Mouse (Mus musculus) intestine, postnatal 0 days (tissue): ENCODE measurements around the gene Rhoa. TPM values are rescaled to one million over a fixed set of nuclear protein-coding genes. Genes with fewer than 3 reads are reported as not detected.

Source experiments
- ATAC-seq: fragments of 200-750 bp; cut with Nextera tagmentation; 2 replicates; pipeline ENCODE4 v1.8.0; 2017; ENCODE audit warnings: mild to moderate bottlenecking, moderate TSS enrichment, moderate library complexity
- H3K27ac ChIP-seq: fragments of 300-500 bp; sonication (generic); 2 replicates; pipeline ENCODE4 v1.5.1; 2014; ENCODE audit warnings: mild to moderate bottlenecking, low read depth, low read length, moderate library complexity
- H3K27me3 ChIP-seq: fragments of 300-500 bp; sonication (generic); replicated peaks from 2 replicates; pipeline ENCODE4 v1.6.1; 2014; ENCODE audit warnings: low read length, mixed read lengths; ENCODE audit not compliant: control insufficient read depth, insufficient read depth
- H3K36me3 ChIP-seq: fragments of 300-500 bp; sonication (generic); 2 replicates; pipeline ENCODE4 v1.6.1; 2014; ENCODE audit warnings: mild to moderate bottlenecking, moderate library complexity; ENCODE audit not compliant: control insufficient read depth, insufficient read depth
- H3K4me1 ChIP-seq: fragments of 300-500 bp; sonication (generic); replicated peaks from 2 replicates; pipeline ENCODE4 v1.6.1; 2014; ENCODE audit warnings: antibody characterized with exemption, low read length, mixed read lengths; ENCODE audit not compliant: control insufficient read depth, insufficient read depth
- H3K4me2 ChIP-seq: fragments of 300-500 bp; sonication (generic); replicated peaks from 2 replicates; pipeline ENCODE4 v1.6.1; 2014; ENCODE audit warnings: low read depth, mild to moderate bottlenecking, moderate library complexity
- H3K4me3 ChIP-seq: fragments of 300-500 bp; sonication (generic); 2 replicates; pipeline ENCODE4 v1.5.1; 2014; ENCODE audit warnings: low read depth, low read length
- H3K9ac ChIP-seq: fragments of 300-500 bp; sonication (generic); 2 replicates; pipeline ENCODE4 v1.6.1; 2014; ENCODE audit warnings: mild to moderate bottlenecking, low read depth, low read length
- H3K9me3 ChIP-seq: fragments of 300-500 bp; sonication (generic); 2 replicates; pipeline ENCODE4 v1.6.1; 2016; ENCODE audit warnings: mixed run types; ENCODE audit not compliant: control insufficient read depth
- CTCF ChIP-seq: sonication (generic); IDR thresholded peaks from 2 replicates; pipeline ENCODE4 v1.5.1; 2016; ENCODE audit warnings: low read depth, mild to moderate bottlenecking, control low read depth, antibody characterized with exemption, moderate library complexity
- WGBS: fragments of 180-500 bp; shearing (Covaris S2); extraction: QIAGEN DNeasy Blood & Tissue Kit; methylation state at CpG from one replicate; pipeline ENCODE4 v1.1.7; 2014; 5-methylcytosine and 5-hydroxymethylcytosine counted together
- polyA plus RNA-seq: library from polyadenylated mRNA; unstranded; fragments of >200 nt; fragmentation: Nextera tagmentation; extraction: Ambion mirVana; gene quantifications from 2 replicates; pipeline ENCODE4 v1.2.1, GENCODE M21; 2015

Gene Rhoa
- polyA plus RNA-seq, 1 experiment from 2014 or later, result 313 TPM

GRCm38 (mm10) chr9:108272691-108273090 is 33.2 kb upstream of the Rhoa start:
- Histone ChIP-seq H3K4me3 (no peak overlapping the region), H3K9me3 (no peaks in the 10 kb centered on the region), H3K4me2 (no peak overlapping the region), H3K36me3 (no peaks in the 10 kb centered on the region), H3K4me1 (peaks cover 5% of the 10 kb centered on the region; the same call in 1 of the 2 replicates), H3K27me3 (no peaks in the 10 kb centered on the region), H3K9ac (no peak overlapping the region), H3K27ac (no peak overlapping the region)
- ATAC-seq, result no peak
- 52% methylated on average over 5 of the region's 5 CpGs for WGBS
- no peak for TF ChIP-seq CTCF

- no peaks in the 10 kb centered on the region for H3K27me3 ChIP-seq
- H3K9ac ChIP-seq, result no peak overlapping the region
- no peak overlapping the region for H3K4me2 ChIP-seq
- WGBS, result 86% methylated on average over 4 of the region's 4 CpGs
- H3K4me1 ChIP-seq, result peaks cover 5% of the 10 kb centered on the region; the same call in 1 of the 2 replicates
- H3K27ac ChIP-seq, result no peak overlapping the region
- no peaks in the 10 kb centered on the region for H3K9me3 ChIP-seq
- no peaks in the 10 kb centered on the region for H3K36me3 ChIP-seq
- H3K4me3 ChIP-seq, result no peak overlapping the region
- no peak for ATAC-seq
- no peak for TF ChIP-seq CTCF
These were observed 32.4 kb upstream of the Rhoa start for GRCm38 (mm10) chr9:108273485-108273884.

DNA sequence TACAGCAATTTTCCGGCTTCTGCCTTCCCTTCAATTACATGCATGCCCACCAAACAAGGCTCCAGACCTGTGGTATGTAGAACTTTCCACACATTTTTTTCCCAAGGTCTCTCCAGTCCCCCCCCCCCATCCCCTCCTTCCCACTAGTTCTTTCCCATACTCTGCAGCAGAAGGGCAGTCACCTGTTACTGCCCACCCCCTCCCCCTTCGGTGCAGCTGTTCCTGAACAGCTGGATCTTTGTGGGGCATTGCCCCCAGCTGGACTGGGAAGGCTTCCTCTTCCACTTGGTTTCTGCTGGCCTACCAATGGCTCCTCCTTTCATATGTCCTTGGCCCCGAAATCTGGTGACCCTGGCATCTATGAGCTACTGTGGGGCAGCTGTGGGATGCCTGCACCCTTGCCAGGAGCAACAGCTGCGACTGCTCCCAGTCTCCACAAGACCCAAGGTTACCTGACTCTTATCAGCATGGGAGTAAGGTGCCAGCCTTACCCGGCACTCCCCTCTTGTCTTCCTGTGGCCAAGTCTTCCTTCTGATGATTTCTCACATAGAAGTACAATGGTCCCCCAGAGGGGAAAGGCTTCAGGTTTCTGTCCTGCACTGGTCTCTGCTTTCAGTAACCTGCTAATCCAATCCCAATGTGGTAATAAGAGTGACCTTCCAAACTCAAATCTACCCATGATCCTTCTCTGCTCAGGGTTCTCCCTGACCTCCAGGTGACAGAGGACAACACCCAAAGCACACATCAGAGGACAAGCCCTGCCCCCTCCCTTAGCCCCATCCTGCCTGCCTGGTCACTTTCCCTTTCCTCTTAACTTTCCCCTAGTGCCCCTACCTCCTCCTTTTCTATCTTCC is 31.2 kb upstream of the Rhoa start:
- Histone ChIP-seq H3K27me3 (no peaks in the 10 kb centered on the region), H3K4me1 (0 out of 2 replicates have a peak, but pooled peaks cover 5% of the 10 kb centered on the region), H3K36me3 (no peaks in the 10 kb centered on the region), H3K9ac (no peak overlapping the region), H3K9me3 (no peaks in the 10 kb centered on the region), H3K27ac (no peak overlapping the region), H3K4me3 (no peak overlapping the region), H3K4me2 (no peak overlapping the region)
- WGBS, result 64% methylated on average over 5 of the region's 5 CpGs
- TF ChIP-seq CTCF, result no peak
- peak; percentile 35 for ATAC-seq

DNA sequence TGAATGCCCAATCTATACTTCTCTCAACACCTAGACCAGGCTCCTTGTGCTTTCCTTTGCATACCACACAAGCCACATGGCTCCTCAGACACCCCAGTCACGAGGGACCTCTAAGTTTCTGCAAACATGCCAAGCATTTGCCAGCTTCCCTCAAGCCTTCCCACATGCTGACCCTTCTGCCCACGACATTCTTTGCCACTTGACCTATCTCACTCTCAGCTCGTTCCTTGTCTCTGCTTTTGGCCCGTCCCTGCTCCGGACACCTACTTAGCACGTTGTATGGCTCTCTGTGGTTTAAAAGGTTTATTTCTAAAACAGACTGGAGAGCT is 30.6 kb upstream of the Rhoa start:
- no peak overlapping the region for H3K4me2 ChIP-seq
- WGBS, result 59% methylated on average over 6 of the region's 6 CpGs
- H3K9ac ChIP-seq, result no peak overlapping the region
- H3K27me3 ChIP-seq, result no peaks in the 10 kb centered on the region
- no peak for ATAC-seq
- H3K4me3 ChIP-seq, result no peak overlapping the region
- no peak for TF ChIP-seq CTCF
- H3K4me1 ChIP-seq, result 0 out of 2 replicates have a peak, but pooled peaks cover 5% of the 10 kb centered on the region
- no peak overlapping the region for H3K27ac ChIP-seq
- no peaks in the 10 kb centered on the region for H3K9me3 ChIP-seq
- no peaks in the 10 kb centered on the region for H3K36me3 ChIP-seq

GRCm38 (mm10) chr9:108278697-108279450 is 27.1 kb upstream of the Rhoa start:
- TF ChIP-seq CTCF, result peak; percentile 78
- no peaks in the 10 kb centered on the region for H3K36me3 ChIP-seq
- no peak overlapping the region for H3K4me3 ChIP-seq
- H3K27me3 ChIP-seq, result no peaks in the 10 kb centered on the region
- no peak overlapping the region for H3K27ac ChIP-seq
- no peak for ATAC-seq
- no peaks in the 10 kb centered on the region for H3K4me1 ChIP-seq
- H3K4me2 ChIP-seq, result no peak overlapping the region
- H3K9ac ChIP-seq, result no peak overlapping the region
- H3K9me3 ChIP-seq, result no peaks in the 10 kb centered on the region
- WGBS, result 66% methylated on average over 10 of the region's 10 CpGs

- WGBS, result 39% methylated on average over 8 of the region's 8 CpGs
- H3K27ac ChIP-seq, result peak overlapping the region; percentile 6; the same call in 1 of the 2 replicates
- H3K4me2 ChIP-seq, result no peak overlapping the region
- H3K4me3 ChIP-seq, result no peak overlapping the region
- no peak for TF ChIP-seq CTCF
- H3K36me3 ChIP-seq, result no peaks in the 10 kb centered on the region
- H3K9ac ChIP-seq, result no peak overlapping the region
- no peaks in the 10 kb centered on the region for H3K4me1 ChIP-seq
- H3K27me3 ChIP-seq, result no peaks in the 10 kb centered on the region
- 0 out of 2 replicates have a peak, but pooled peaks have one; percentile 25 for ATAC-seq
- no peaks in the 10 kb centered on the region for H3K9me3 ChIP-seq
These were observed 25.7 kb upstream of the Rhoa start for GRCm38 (mm10) chr9:108280071-108280828.
